Mouse (Mus musculus) limb, embryonic 11.5 days (tissue): ENCODE measurements around the gene Hist1h2ad. TPM values are rescaled to one million over a fixed set of nuclear protein-coding genes. Genes with fewer than 3 reads are reported as not detected.
A peak's percentile ranks its signal among the peaks of the same experiment; 100 is the strongest.
"Not testable (repeated sequence)": the region's sequence is repeated elsewhere in the genome, so short reads cannot be mapped to it uniquely, and the experiment has no call there.

Experiments
- ATAC-seq: fragments of 200-750 bp; cut with Nextera tagmentation; 2 replicates; pipeline ENCODE4 v1.8.0; 2017; ENCODE audit warnings: low read depth; ENCODE audit not compliant: insufficient number of reproducible peaks, low FRiP score, low TSS enrichment
- DNase-seq: peaks from one replicate; pipeline ENCODE4 v3.0.0-alpha.2; 2015; ENCODE audit warnings: low spot score
- H3K27ac ChIP-seq: fragments of 300-500 bp; sonication (generic); replicated peaks from 2 replicates; pipeline ENCODE4 v1.5.1; 2014; ENCODE audit warnings: low read depth, mild to moderate bottlenecking, low read length
- H3K27me3 ChIP-seq: fragments of 300-500 bp; sonication (generic); 2 replicates; pipeline ENCODE4 v1.6.1; 2014; ENCODE audit warnings: mild to moderate bottlenecking, low read length, mixed read lengths; ENCODE audit not compliant: control insufficient read depth, insufficient read depth
- H3K36me3 ChIP-seq: fragments of 300-500 bp; sonication (generic); 2 replicates; pipeline ENCODE4 v1.6.1; 2014; ENCODE audit warnings: mild to moderate bottlenecking, low read length, moderate library complexity, mixed read lengths; ENCODE audit not compliant: control insufficient read depth, insufficient read depth
- H3K4me1 ChIP-seq: fragments of 300-500 bp; sonication (generic); 2 replicates; pipeline ENCODE4 v1.6.1; 2014; ENCODE audit warnings: low read length, mixed read lengths; ENCODE audit not compliant: control insufficient read depth, insufficient read depth
- H3K4me2 ChIP-seq: fragments of 300-500 bp; sonication (generic); 2 replicates; pipeline ENCODE4 v1.6.1; 2014; ENCODE audit warnings: low read depth, mild to moderate bottlenecking, moderate library complexity; ENCODE audit not compliant: severe bottlenecking
- H3K4me3 ChIP-seq: fragments of 300-500 bp; sonication (generic); 2 replicates; pipeline ENCODE4 v1.5.1; 2014; ENCODE audit warnings: low read depth, low read length
- H3K9ac ChIP-seq: fragments of 300-500 bp; sonication (generic); 2 replicates; pipeline ENCODE4 v1.6.1; 2014; ENCODE audit warnings: mild to moderate bottlenecking, low read length
- H3K9me3 ChIP-seq: fragments of 300-500 bp; sonication (generic); 2 replicates; pipeline ENCODE4 v1.6.1; 2016; ENCODE audit warnings: low read length; ENCODE audit not compliant: control insufficient read depth
- WGBS: fragments of 180-500 bp; shearing (Covaris S2); extraction: QIAGEN DNeasy Blood & Tissue Kit; methylation state at CpG from one replicate; pipeline ENCODE4 v1.1.7; 2014; 5-methylcytosine and 5-hydroxymethylcytosine counted together
- polyA plus RNA-seq: library from polyadenylated mRNA; unstranded; fragments of >200 nt; fragmentation: Nextera tagmentation; extraction: Ambion mirVana; gene quantifications from 2 replicates; pipeline ENCODE4 v1.2.1, GENCODE M21; 2014

Hist1h2ad gene
- polyA plus RNA-seq, 1 experiment from 2014 or later = 3.1 TPM

DNA sequence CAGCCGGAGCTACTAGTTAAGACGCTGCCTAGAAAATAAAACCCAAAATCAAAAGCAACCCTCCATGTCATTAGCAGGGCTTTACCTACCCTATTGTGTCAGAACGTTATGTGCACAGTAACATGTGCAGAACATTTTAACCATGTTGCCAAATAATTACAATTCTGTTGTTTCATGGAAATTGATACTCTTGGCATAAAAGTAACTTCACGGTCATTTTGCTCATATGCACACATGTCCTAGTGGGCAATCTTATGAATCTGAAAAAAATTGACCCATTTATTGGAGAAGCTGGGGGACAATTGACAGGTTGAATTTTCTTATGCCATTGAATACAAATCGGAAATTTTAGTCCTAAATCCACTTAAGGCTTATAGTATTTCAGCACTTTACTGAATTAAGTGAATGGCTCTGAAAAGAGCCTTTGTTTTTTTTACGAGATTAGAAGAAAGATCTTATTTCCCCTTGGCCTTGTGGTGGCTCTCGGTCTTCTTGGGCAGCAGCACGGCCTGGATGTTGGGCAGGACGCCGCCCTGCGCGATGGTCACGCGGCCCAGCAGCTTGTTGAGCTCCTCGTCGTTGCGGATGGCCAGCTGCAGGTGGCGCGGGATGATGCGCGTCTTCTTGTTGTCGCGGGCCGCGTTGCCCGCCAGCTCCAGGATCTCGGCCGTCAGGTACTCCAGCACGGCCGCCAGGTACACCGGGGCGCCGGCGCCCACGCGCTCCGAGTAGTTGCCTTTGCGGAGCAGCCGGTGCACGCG lies 3.7 kb upstream of the Hist1h2ad start:
- 1% methylated on average over 19 of the region's 41 CpGs for WGBS
- not testable (repeated sequence) for H3K4me1 ChIP-seq, H3K36me3 ChIP-seq, ATAC-seq, H3K9me3 ChIP-seq, H3K27me3 ChIP-seq
- peak overlapping the region; percentile 95 for H3K27ac ChIP-seq
- peak; percentile 46 for DNase-seq
- peak overlapping the region; percentile 26 for H3K4me3 ChIP-seq
- H3K4me2 ChIP-seq = peak overlapping the region; percentile 47
- peak overlapping the region; percentile 62 for H3K9ac ChIP-seq

GRCm38 (mm10) chr13:23571022-23571503 lies 3.1 kb upstream of the Hist1h2ad start, which contains the start of the genes Hist1h2ae and Hist1h2bg:
Hist1h2ae (minus strand) TSS chr13:23571220.
Hist1h2bg (plus strand) TSS chr13:23571396.
- H3K9me3 ChIP-seq = no peaks in the 10 kb centered on the region
- H3K36me3 ChIP-seq = no peaks in the 10 kb centered on the region
- peak within 1 kb of the TSS; percentile 32 for H3K4me3 ChIP-seq
- under 1% methylated on average over 18 of the region's 18 CpGs for WGBS
- DNase-seq = peak; percentile 78
- H3K27me3 ChIP-seq = no peaks in the 10 kb centered on the region
- 0 out of 2 replicates have a peak, but pooled peaks cover 3% of the 10 kb centered on the region for H3K4me1 ChIP-seq
- peak; percentile 93 for ATAC-seq
- H3K9ac ChIP-seq = peak within 1 kb of the TSS; percentile 71
- H3K27ac ChIP-seq = peak within 1 kb of the TSS; percentile 95
- H3K4me2 ChIP-seq = peak within 1 kb of the TSS; percentile 80

DNA sequence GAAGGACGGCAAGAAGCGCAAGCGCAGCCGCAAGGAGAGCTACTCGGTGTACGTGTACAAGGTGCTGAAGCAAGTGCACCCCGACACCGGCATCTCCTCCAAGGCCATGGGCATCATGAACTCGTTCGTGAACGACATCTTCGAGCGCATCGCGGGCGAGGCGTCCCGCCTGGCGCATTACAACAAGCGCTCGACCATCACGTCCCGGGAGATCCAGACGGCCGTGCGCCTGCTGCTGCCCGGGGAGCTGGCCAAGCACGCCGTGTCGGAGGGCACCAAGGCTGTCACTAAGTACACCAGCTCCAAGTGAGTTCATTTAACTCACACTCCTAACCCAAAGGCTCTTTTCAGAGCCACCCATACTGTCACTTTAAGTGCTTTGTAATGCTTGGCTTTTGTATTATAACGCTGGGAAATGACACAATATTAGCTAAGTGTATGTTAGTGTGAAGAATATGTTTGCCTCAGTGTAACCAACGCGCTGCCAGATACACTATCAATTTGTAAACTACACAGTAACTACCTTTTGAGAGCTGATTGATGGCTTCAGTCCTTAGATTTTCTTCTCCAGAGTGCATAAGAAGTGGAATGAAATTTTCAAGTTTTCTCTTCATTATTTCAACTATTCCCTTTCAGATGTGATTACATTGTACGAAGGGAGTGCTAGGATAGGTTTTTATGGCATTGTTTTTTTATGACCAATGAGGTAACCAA lies 2.5 kb upstream of the Hist1h2ad start:
- ATAC-seq, H3K4me1 ChIP-seq, H3K9me3 ChIP-seq, H3K36me3 ChIP-seq, H3K27me3 ChIP-seq: not testable (repeated sequence)
- under 1% methylated on average over 9 of the region's 34 CpGs for WGBS
- Histone ChIP-seq H3K4me3 (peak overlapping the region; percentile 32), H3K9ac (peak overlapping the region; percentile 71), H3K27ac (peak overlapping the region; percentile 95), H3K4me2 (peak overlapping the region; percentile 80)
- peak; percentile 60 for DNase-seq

- peak; percentile 31 for DNase-seq
Measured at GRCm38 (mm10) chr13:23572218-23573033, 1.8 kb upstream of the Hist1h2ad start.

DNA sequence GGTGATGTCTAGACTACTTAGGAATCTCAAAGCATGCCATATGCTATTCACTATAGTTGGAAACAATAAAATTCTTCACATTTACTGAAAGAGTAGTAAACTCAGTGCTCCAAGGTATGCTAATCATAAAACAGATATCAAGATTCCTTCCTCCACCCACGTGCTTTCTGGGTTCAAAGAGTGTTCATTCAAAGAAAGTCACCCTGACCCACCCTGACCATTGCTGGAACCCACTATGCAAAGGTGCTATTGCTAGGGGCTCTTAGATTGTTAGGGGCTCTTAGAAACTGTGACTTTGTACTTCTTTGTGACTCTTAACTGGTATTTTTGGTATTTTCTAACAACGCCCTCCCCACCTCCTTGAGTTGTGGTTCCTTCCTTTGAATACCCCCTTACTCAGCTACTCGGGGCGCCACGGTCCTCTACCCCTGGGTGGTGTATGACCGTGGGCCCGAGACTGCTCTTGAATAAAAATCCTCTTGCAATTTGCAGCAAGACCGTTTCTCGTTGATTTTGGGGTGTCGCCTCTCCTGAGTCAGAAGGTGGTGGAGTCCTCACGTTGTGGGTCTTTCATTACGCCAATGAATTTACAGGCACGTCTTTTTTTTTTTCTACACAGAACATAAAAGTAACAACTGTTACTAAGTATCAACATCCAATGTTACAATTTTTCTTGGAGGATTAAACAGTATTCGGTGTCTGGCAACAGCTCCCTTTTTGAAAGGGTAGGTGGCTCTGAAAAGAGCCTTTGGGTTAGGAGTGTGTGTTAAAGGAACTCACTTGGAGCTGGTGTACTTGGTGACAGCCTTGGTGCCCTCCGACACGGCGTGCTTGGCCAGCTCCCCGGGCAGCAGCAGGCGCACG lies 915 bp upstream of the Hist1h2ad start:
- H3K4me1 ChIP-seq, H3K9me3 ChIP-seq, ATAC-seq, H3K36me3 ChIP-seq, H3K27me3 ChIP-seq: not testable (repeated sequence)
- 14% methylated on average over 18 of the region's 20 CpGs for WGBS
- Histone ChIP-seq H3K4me3 (peak overlapping the region; percentile 37), H3K27ac (peak overlapping the region; percentile 95), H3K9ac (peak overlapping the region; percentile 82), H3K4me2 (peak overlapping the region; percentile 80)
- peak; percentile 59 for DNase-seq

More at GRCm38 (mm10) chr13:23572218-23573033, 1.8 kb upstream of the Hist1h2ad start:
- ATAC-seq = no peak
- Histone ChIP-seq H3K27me3 (no peaks in the 10 kb centered on the region), H3K27ac (peak overlapping the region; percentile 95), H3K36me3 (no peaks in the 10 kb centered on the region), H3K4me3 (peak overlapping the region; percentile 32), H3K9ac (peak overlapping the region; percentile 71), H3K4me2 (peak overlapping the region; percentile 80), H3K9me3 (no peaks in the 10 kb centered on the region), H3K4me1 (peaks cover 8% of the 10 kb centered on the region; the same call in 1 of the 2 replicates)
- 39% methylated on average over 2 of the region's 2 CpGs for WGBS

DNA sequence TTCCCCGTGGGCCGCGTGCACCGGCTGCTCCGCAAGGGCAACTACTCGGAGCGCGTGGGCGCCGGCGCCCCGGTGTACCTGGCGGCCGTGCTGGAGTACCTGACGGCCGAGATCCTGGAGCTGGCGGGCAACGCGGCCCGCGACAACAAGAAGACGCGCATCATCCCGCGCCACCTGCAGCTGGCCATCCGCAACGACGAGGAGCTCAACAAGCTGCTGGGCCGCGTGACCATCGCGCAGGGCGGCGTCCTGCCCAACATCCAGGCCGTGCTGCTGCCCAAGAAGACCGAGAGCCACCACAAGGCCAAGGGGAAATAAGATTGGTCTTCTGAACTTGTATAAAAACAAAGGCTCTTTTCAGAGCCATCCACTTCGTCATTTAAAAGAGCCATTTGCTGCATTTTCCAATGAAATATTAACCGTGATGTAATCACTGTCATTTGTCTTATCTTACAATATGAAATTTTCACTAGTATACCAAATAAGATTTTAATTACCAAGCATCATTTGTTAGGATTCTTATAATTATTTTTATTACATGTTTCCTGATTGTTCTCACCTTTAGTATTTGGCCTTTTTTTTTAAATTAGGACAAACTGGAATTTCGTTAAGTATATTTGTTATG lies 477 bp downstream of the Hist1h2ad start:
- peak overlapping the region; percentile 43; the same call in 1 of the 2 replicates for H3K4me2 ChIP-seq
- peak overlapping the region; percentile 95 for H3K27ac ChIP-seq
- H3K9ac ChIP-seq = peak overlapping the region; percentile 60; the same call in 1 of the 2 replicates
- not testable (repeated sequence) for H3K9me3 ChIP-seq, H3K4me1 ChIP-seq, ATAC-seq, H3K27me3 ChIP-seq, H3K36me3 ChIP-seq
- peak; percentile 30 for DNase-seq
- H3K4me3 ChIP-seq = peak overlapping the region; percentile 28
- under 1% methylated on average over 6 of the region's 39 CpGs for WGBS

- peak within 1 kb of the TSS; percentile 69 for H3K4me2 ChIP-seq
- DNase-seq = peak; percentile 75
- peaks cover 5% of the 10 kb centered on the region; the same call in 1 of the 2 replicates for H3K4me1 ChIP-seq
- under 1% methylated on average over 18 of the region's 18 CpGs for WGBS
- H3K9ac ChIP-seq = peak within 1 kb of the TSS; percentile 85
- H3K27ac ChIP-seq = peak within 1 kb of the TSS; percentile 94
- H3K36me3 ChIP-seq = no peaks in the 10 kb centered on the region
- peak; percentile 68 for ATAC-seq
- no peaks in the 10 kb centered on the region for H3K9me3 ChIP-seq
- no peaks in the 10 kb centered on the region for H3K27me3 ChIP-seq
- H3K4me3 ChIP-seq = peak within 1 kb of the TSS; percentile 45
Measured at GRCm38 (mm10) chr13:23575271-23575851, 1.2 kb downstream of the Hist1h2ad start, which contains the start of gene Hist1h3d. Hist1h3d (plus strand) TSS chr13:23575763.
